22 mouse cellular contexts compared by ENCODE assay signal in the genomic region with DNA sequence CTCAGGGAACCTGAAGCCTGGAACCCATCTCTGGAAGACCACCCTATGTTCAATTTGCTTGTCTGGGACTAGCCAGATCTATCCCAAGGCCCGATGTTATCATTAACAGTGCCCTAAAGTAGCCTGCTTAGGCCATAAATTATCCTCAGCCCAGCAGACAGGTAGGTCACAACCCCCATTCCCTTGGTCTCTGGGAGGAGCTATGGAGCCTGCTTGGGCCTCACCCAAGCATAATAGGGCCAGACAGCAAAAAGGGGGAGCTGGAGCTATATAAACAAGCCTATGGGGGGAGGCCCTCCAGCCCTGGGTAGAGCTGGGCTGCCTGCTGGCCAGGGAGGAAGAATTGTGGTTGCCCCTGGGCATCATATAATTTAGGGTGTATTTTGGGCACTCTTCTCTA. TPM values are rescaled to one million over a fixed set of nuclear protein-coding genes. Genes with fewer than 3 reads are reported as not detected.
DNase-seq lines count a peak whose midpoint lies in the region; ATAC-seq and TF ChIP-seq lines count a peak whose summit lies in the region.
"Had no signal": no experiment of that assay in that cellular context is flagged by ENCODE, and none has a peak within 500 bp of the region (broad histone marks: within the 10 kb centered on the region; RNA-seq: fewer than 3 reads in every experiment).

No protein-coding gene starts in this region.

- peak; percentile 53 for ATAC-seq in kidney, embryonic 14.5 days (ENCODE audit: low FRiP score, low TSS enrichment)
- no peak for ATAC-seq in embryonic facial prominence, embryonic 12.5 days (ENCODE audit: insufficient number of reproducible peaks, insufficient read depth, low FRiP score, low TSS enrichment)
- no peak for ATAC-seq in limb, embryonic 14.5 days (ENCODE audit: low FRiP score, low read depth)
- ATAC-seq in frontal cortex, adult (ENCODE audit: low TSS enrichment) = no peak

- H3K4me1 ChIP-seq in kidney, embryonic 14.5 days (ENCODE audit: control insufficient read depth, insufficient read depth, low read length) = peaks cover 59% of the 10 kb centered on the region
- H3K4me1 ChIP-seq in embryonic facial prominence, embryonic 12.5 days = peaks cover 55% of the 10 kb centered on the region
- H3K4me1 ChIP-seq in limb, embryonic 14.5 days (ENCODE audit: control insufficient read depth, insufficient read depth, low read length) = peaks cover 61% of the 10 kb centered on the region

- H3K9me3 ChIP-seq in kidney, embryonic 14.5 days (ENCODE audit: control insufficient read depth, low read length) = no peaks in the 10 kb centered on the region
- H3K9me3 ChIP-seq in embryonic facial prominence, embryonic 12.5 days = no peaks in the 10 kb centered on the region
- no peaks in the 10 kb centered on the region for H3K9me3 ChIP-seq in limb, embryonic 14.5 days (ENCODE audit: control insufficient read depth, low read length)
- H3K9me3 ChIP-seq: embryonic facial prominence, embryonic 15.5 days; hindbrain, embryonic 12.5 days had no signal

- H3K9ac ChIP-seq in kidney, embryonic 14.5 days (ENCODE audit: low read depth, low read length) = no peak overlapping the region
- no peak overlapping the region for H3K9ac ChIP-seq in embryonic facial prominence, embryonic 12.5 days
- H3K9ac ChIP-seq in limb, embryonic 14.5 days (ENCODE audit: low read depth, low read length, severe bottlenecking) = no peak overlapping the region
- H3K9ac ChIP-seq: embryonic facial prominence, embryonic 15.5 days; hindbrain, embryonic 12.5 days had no signal

- WGBS in kidney, embryonic 14.5 days = 4% methylated on average over 1 of the region's 1 CpGs
- WGBS in embryonic facial prominence, embryonic 12.5 days = 82% methylated on average over 1 of the region's 1 CpGs
- WGBS in limb, embryonic 14.5 days = 7% methylated on average over 1 of the region's 1 CpGs

- no peak for DNase-seq in kidney, postnatal 36 days
- DNase-seq in NIH3T3 (ENCODE audit: low read depth) = peak; percentile 59
- DNase-seq in limb, embryonic 14.5 days (ENCODE audit: low spot score) = no peak
- DNase-seq in ovary, adult 18-20 months (ENCODE audit: low spot score) = no peak
- no peak for DNase-seq in left cerebral cortex, postnatal 36 days (ENCODE audit: low spot score in 2 of 2)
- DNase-seq: adrenal gland, postnatal 36 days; cerebellum, adult 18-20 months; cerebellum, postnatal 25 days; gastrocnemius, adult 2 months; heart, postnatal 14 days; lung, adult 2 months; lung, postnatal 36 days; spleen, adult 18-20 months; thymus, postnatal 36 days had no signal

- no peak overlapping the region for H3K4me2 ChIP-seq in kidney, embryonic 14.5 days (replicated peaks; ENCODE audit: low read depth, low read length)
- no peak overlapping the region for H3K4me2 ChIP-seq in embryonic facial prominence, embryonic 12.5 days (replicated peaks)
- H3K4me2 ChIP-seq in limb, embryonic 14.5 days (replicated peaks; ENCODE audit: low read depth, low read length, severe bottlenecking) = no peak overlapping the region
- H3K4me2 ChIP-seq: embryonic facial prominence, embryonic 15.5 days; heart, embryonic 11.5 days; hindbrain, embryonic 12.5 days; liver, embryonic 11.5 days had no signal

- TF ChIP-seq POLR2A in limb, embryonic 14.5 days (IDR thresholded peaks at IDR 0.05; ENCODE audit: borderline replicate concordance, extremely low read depth, insufficient read depth, insufficient read length) = no peak

- no peaks in the 10 kb centered on the region for H3K36me3 ChIP-seq in kidney, embryonic 14.5 days (ENCODE audit: control insufficient read depth, insufficient read depth, low read length)
- H3K36me3 ChIP-seq in embryonic facial prominence, embryonic 12.5 days = no peaks in the 10 kb centered on the region
- no peaks in the 10 kb centered on the region for H3K36me3 ChIP-seq in limb, embryonic 14.5 days (ENCODE audit: control insufficient read depth, insufficient read depth, low read length)
- H3K36me3 ChIP-seq: embryonic facial prominence, embryonic 15.5 days; hindbrain, embryonic 12.5 days had no signal

- 0 out of 2 replicates have a peak overlapping the region, but pooled peaks have one; percentile 37 for H3K27ac ChIP-seq in kidney, embryonic 14.5 days (ENCODE audit: low read depth, low read length)
- 0 out of 2 replicates have a peak overlapping the region, but pooled peaks have one; percentile 23 for H3K27ac ChIP-seq in embryonic facial prominence, embryonic 12.5 days
- H3K27ac ChIP-seq in limb, embryonic 14.5 days (replicated peaks; ENCODE audit: low read depth, low read length) = 0 out of 2 replicates have a peak overlapping the region, but pooled peaks have one; percentile 26
- H3K27ac ChIP-seq: gastrocnemius, adult 2 months; hindbrain, embryonic 12.5 days had no signal

- H3K4me3 ChIP-seq in kidney, embryonic 14.5 days (ENCODE audit: low read length) = no peak overlapping the region
- H3K4me3 ChIP-seq in embryonic facial prominence, embryonic 12.5 days = no peak overlapping the region
- no peak overlapping the region for H3K4me3 ChIP-seq in limb, embryonic 14.5 days (replicated peaks; ENCODE audit: low read length)
- H3K4me3 ChIP-seq: embryonic facial prominence, embryonic 15.5 days; gastrocnemius, adult 2 months; hindbrain, embryonic 12.5 days had no signal

- no peaks in the 10 kb centered on the region for H3K27me3 ChIP-seq in kidney, embryonic 14.5 days (ENCODE audit: control insufficient read depth, insufficient read depth, low read length)
- H3K27me3 ChIP-seq in embryonic facial prominence, embryonic 12.5 days = no peaks in the 10 kb centered on the region
- no peaks in the 10 kb centered on the region for H3K27me3 ChIP-seq in limb, embryonic 14.5 days (ENCODE audit: control insufficient read depth, insufficient read depth, low read length)
- H3K27me3 ChIP-seq: embryonic facial prominence, embryonic 15.5 days had no signal

- intact Hi-C loops in left cerebral cortex, postnatal 36 days (cut with DNase I) = no loop called here

RNA-seq across cellular contexts. Expression of gene Col1a1, which starts 59.3 kb away (rescaled TPM):
- 248 and 380 TPM in 2 replicates for polyA plus RNA-seq in kidney, embryonic 14.5 days (2014; fragmentation: Nextera tagmentation; extraction: Ambion mirVana)
- 512 and 623 TPM in 2 replicates for polyA plus RNA-seq in embryonic facial prominence, embryonic 12.5 days (2016; fragmentation: Nextera tagmentation; extraction: Ambion mirVana)
- polyA plus RNA-seq in limb, embryonic 14.5 days (2012; rRNA removed) = 1,421 and 1,570 TPM in 2 replicates
- 2,528 and 2,873 TPM in 2 replicates for polyA plus RNA-seq in limb, embryonic 14.5 days (2014; fragmentation: Nextera tagmentation; extraction: Ambion mirVana)
- total RNA-seq in left cerebral cortex, postnatal 36 days (2021) = 10 to 100 TPM; 22.7 to 26.9 TPM
- total RNA-seq: megakaryocyte-erythroid progenitor cell, adult 5-6 weeks had no signal
